ENCODE assay signal across 25 mouse cellular contexts in genomic region chr4:76045650-76046049, GRCm38 (mm10).
"Had no signal": no experiment of that assay in that cellular context is flagged by ENCODE, and none has a peak within 500 bp of the region (broad histone marks: within the 10 kb centered on the region; RNA-seq: fewer than 3 reads in every experiment).

No protein-coding gene starts in this region.

- ATAC-seq: hindbrain, embryonic 16.5 days; inflammation-experienced regulatory T-cells, adult 6 months had no signal

- H3K9ac ChIP-seq: heart, embryonic 12.5 days; heart, embryonic 15.5 days; hindbrain, embryonic 12.5 days; hindbrain, embryonic 14.5 days; limb, embryonic 12.5 days; liver, embryonic 13.5 days had no signal

- H3K4me2 ChIP-seq: heart, embryonic 12.5 days; heart, embryonic 15.5 days; hindbrain, embryonic 12.5 days; hindbrain, embryonic 14.5 days; limb, embryonic 12.5 days; liver, embryonic 11.5 days; liver, embryonic 13.5 days had no signal

- H3K4me1 ChIP-seq: hindbrain, embryonic 10.5 days; hindbrain, embryonic 12.5 days; limb, embryonic 12.5 days; liver, embryonic 13.5 days had no signal

- DNase-seq: gastrocnemius, adult 2 months; gastrocnemius, postnatal 10 days; gastrocnemius, postnatal 25 days; heart, adult 18-20 months; heart, postnatal 4 days; kidney, adult 18-20 months; kidney, adult 8-10 months; kidney, postnatal 10 days; kidney, postnatal 25 days; kidney, postnatal 4 days; liver; liver, embryonic 13.5 days had no signal

- H3K36me3 ChIP-seq: heart, embryonic 10.5 days; hindbrain, embryonic 10.5 days; hindbrain, embryonic 12.5 days; limb, embryonic 10.5 days; liver, embryonic 13.5 days had no signal

- H3K27me3 ChIP-seq: heart, embryonic 12.5 days; heart, embryonic 15.5 days; hindbrain, embryonic 12.5 days; limb, embryonic 12.5 days; liver, embryonic 13.5 days had no signal

- H3K4me3 ChIP-seq: gastrocnemius, adult 2 months; heart, embryonic 10.5 days; heart, embryonic 12.5 days; heart, embryonic 15.5 days; hindbrain, embryonic 10.5 days; hindbrain, embryonic 12.5 days; layer of hippocampus, adult 2 months; left cerebral cortex, adult 2 months; limb, embryonic 10.5 days; limb, embryonic 12.5 days; liver, embryonic 13.5 days had no signal

- H3K9me3 ChIP-seq: heart, embryonic 10.5 days; heart, embryonic 12.5 days; heart, embryonic 15.5 days; hindbrain, embryonic 10.5 days; hindbrain, embryonic 12.5 days; limb, embryonic 10.5 days; limb, embryonic 12.5 days; liver, embryonic 13.5 days had no signal

- H3K27ac ChIP-seq: gastrocnemius, adult 2 months; hindbrain, embryonic 10.5 days; hindbrain, embryonic 12.5 days; hindbrain, embryonic 14.5 days; layer of hippocampus, adult 2 months; left cerebral cortex, adult 2 months; limb, embryonic 10.5 days; limb, embryonic 12.5 days; liver, embryonic 13.5 days had no signal
